Mouse (Mus musculus) CD8-positive naive resting alpha-beta T cell, adult 2 months (primary cell): ENCODE results near the gene Fam198b.
"Not testable (repeated sequence)": the region's sequence is repeated elsewhere in the genome, so short reads cannot be mapped to it uniquely, and the experiment has no call there.

Source experiments
- DNase-seq, 2 experiments: peaks; one replicate each; pipeline ENCODE4 v3.0.0; 2022; ENCODE audit warnings: low read depth in 2 of 2, low spot score in 2 of 2

The Fam198b gene

GRCm38 (mm10) chr3:79918761-79919160 is 34.4 kb downstream of the Fam198b start:
- no peak for DNase-seq

DNA sequence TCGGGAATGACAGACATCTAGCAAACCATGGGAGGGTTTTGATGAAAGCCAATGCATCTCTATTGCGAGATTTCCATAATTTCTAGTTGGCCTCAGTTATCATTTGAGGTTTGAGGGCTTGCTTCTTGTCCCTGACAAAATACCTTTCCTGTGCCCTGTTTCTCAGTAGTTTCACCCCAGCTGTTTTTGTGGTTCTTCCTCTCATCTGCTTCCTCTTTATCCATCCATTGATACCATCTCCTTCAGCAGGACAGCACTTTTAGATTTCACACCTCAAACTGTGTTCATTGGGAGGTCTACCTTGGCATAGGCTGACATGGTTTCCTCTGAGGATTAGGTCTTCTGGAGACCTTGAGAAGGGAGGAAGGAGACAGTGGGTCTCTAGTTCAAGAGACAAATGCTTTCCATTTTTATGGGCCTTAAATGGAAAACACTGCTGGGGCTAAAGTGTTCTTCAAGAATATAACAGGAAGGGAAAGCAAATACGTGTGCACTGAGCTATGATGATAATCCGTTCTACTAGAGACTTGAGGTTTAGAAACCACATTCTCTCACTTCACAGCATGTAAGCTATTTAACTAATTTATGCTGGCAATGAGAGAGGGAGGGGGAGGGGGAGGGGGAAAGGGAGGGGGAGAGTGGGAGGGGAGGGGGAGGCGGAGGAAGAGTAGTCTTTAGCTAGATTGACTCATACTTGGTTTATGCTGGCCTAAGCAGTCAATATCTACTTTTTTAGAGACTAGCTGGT is 41.8 kb downstream of the Fam198b start:
- DNase-seq = no peak

- no peak for DNase-seq
These were observed 42.7 kb downstream of the Fam198b start for GRCm38 (mm10) chr3:79927050-79927449.

DNA sequence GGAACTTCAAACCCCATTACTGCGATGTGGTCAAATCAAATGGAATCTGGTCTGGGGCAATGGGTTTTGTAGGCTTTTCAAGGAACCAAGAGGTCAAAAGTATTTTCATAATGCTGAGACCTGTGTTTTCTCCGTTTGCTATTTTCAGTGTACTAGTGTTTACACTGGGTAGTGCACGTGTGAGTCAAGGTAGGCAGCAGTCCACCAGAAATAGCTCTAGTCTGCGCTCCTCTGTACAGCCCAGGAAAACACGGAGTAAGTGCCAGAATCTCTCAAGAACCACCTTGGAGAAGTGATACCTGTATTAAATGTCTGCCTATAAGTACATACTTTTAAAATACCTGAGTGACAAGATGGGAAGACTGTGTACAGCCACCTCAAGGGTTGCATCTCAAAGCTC is 44.1 kb downstream of the Fam198b start:
- no peak for DNase-seq

GRCm38 (mm10) chr3:79930141-79930744 is 45.9 kb downstream of the Fam198b start:
- no peak for DNase-seq

- DNase-seq = no peak
These were observed 51.9 kb downstream of the Fam198b start for GRCm38 (mm10) chr3:79936213-79936612.

GRCm38 (mm10) chr3:79936730-79937447 is 52.6 kb downstream of the Fam198b start:
- no peak for DNase-seq

GRCm38 (mm10) chr3:79947736-79948135 is 63.4 kb downstream of the Fam198b start:
- no peak for DNase-seq

DNA sequence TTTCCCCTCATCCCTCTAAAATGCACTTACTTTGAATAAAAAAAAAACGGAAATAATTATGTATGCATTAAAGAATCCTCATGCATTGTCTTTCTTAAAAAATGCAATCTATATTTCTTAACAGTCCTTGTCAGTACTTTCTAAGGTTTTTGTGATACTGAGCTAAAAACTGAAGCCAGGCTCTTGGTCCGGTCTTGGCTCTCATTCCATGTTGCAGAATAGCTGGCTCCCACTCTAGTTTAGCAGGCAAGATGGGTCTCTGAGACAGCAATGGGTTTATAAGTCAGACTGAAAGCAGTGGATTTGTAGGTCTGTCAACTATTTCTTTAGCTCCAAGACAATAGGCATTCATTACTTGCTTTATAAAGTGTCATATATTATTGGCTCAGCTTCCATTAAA is 63.8 kb downstream of the Fam198b start:
- no peak for DNase-seq

DNA sequence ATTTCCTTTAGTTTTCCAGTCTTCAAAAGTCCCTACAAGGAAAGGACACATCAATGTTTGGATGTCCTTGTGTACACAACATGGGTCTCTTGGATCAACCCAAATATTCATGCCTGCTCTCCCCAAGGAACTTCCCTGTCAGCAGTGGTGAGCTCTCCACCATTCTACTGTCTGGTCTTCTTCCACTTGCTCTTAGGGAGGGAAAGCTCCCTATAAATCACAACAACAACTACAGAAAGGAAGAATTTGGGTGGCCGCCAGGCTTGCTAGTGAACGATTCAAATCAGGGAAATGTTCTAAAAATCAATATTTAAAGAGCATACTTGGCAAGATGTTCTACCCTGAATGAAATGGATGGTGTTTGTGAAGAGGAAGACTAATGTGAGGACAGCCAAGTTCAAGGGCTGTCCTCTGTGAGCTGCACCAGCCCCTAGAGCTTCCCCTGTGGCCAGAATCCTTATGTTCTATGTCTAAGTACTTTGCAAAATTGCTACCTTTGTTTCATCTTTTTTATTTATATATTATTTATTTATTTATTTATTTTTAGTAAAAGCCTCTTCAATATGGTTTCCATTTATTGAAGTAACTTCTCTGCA is 68.9 kb downstream of the Fam198b start:
- no peak for DNase-seq

DNA sequence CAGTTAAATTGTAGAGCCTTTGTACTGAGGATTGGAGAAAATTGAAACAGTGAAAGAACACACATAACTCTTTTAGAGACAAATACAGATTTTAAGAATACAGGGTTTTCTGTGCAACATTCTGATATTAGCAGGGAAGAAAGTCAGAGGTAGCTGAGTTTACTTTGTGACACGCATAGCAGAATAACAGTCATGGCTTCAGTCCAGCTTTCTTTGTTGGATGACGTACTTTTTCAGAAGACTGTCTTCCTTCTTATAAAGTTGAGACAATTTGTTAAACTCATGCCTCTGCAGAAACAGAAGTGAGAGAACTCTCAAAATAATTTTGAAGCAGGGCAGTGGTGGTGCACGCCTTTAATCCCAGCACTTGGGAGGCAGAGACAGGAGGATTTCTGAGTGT is 70.9 kb downstream of the Fam198b start:
- no peak for DNase-seq

DNA sequence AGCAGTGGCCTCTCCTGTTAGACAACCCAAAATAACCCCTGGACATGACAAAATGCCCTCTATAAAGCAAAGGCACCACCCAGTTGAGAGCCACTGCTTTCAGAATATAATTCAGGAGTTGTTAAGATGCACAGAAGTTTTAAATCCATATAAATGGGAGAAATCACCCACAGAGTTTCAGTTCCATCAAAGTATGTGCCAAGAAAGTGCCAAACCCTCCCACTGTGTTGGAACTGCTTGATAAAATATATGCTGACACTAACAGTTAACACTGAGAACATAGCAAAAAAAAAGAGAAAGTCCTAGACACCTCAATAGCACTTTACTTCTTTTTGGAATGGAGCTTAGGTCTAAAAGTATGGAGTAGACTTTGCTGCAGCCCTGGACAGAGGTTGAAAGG is 72.5 kb downstream of the Fam198b start:
- DNase-seq = no peak

- no peak for DNase-seq
These were observed 73.4 kb downstream of the Fam198b start for GRCm38 (mm10) chr3:79957752-79958151.

DNA sequence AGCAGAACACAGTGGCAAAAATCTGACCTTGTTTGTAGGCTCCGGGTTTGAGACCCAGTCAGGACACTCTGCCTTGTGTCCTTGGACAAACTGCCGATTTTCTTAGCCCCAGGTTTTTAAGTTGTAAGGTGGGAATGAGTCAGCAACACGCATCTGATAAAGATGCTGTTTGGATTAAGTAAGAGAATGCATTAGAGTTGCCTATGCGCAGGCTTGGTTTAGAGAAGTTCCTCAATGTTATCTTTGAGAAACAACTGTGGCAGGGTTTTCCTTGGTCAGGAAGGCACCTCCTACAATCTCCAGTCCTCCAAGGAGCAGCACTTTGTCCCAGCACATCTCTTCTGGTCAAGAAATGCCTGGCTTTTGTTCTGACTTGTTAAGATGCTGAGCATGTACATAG is 82.4 kb downstream of the Fam198b start:
- no peak for DNase-seq

DNA sequence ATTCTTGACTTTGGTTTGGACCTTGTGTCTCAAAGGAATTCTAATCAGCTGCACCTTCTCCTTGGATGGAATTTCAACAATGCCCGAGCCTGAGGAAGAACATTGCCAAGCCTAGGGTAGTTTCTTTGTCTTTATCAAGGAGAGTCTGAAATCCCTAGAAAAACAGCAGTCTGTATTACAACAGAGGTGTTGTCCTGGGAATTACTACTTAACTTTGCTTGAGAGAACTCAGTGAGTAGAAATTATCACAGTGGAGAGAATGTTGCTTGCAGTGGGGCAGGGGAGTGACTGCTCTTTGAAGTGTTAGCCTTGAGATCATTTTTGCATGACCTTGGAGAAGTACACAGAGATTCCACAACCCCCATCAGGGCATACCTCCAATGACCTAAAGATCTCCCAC is 83.0 kb downstream of the Fam198b start:
- no peak for DNase-seq

- no peak for DNase-seq
These were observed 84.1 kb downstream of the Fam198b start for GRCm38 (mm10) chr3:79968426-79968825.

DNA sequence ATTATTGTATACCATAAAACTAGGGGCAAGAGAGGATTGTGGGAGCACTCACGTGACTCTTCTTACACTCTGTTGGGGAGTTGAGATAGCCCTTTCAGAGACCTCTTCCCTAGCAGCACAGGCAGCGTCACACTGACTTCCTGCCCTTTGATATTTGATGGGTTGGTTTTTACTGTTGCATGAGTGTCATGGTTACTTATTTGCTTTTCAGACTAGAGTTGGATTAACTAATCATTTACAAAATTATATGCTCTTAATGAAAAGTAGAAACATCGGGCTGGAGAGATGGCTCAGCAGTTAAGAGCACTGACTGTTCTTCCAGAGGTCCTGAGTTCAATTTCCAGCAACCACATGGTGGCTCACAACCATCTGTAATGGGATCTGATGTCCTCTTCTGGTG is 85.2 kb downstream of the Fam198b start:
- DNase-seq = not testable (repeated sequence)

GRCm38 (mm10) chr3:79970070-79970469 is 85.7 kb downstream of the Fam198b start:
- no peak for DNase-seq

DNA sequence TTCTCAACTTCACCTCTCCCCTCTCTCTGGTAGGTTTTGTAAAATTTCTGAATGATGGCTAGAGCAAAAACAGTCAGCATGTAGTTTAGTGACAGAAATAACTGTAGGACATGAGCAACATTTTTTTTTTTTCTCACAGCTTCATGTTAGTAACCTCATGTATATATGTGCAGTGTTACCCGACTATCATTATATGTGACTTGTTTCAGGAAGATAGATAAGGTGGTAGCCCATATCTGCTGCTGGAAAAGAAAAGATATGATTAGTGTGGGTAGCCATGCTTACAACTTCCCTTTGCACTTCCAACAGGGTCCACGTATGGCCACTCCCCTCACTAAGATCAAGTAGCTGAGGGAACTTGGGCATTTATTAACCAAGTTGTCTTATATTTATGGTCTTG is 86.2 kb downstream of the Fam198b start:
- DNase-seq = no peak

DNA sequence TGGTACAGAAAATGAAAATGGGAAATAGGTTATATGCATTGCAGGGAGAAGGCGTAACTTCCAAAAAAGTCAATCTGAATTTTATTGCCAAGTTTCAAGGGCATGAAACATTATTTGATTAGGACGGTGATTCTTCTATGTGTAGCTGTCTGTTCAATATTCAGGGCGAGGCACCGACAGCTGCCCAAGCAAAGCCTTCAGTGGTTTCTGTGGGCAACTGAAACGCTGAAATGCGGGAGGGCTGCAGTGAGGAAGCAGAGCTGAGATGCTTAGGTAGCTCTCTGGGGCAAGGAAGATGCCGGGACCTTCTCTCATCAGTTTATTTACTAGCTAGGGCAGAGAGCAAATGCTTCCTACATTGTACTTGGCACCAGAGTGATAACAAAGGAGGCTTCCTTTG is 87.2 kb downstream of the Fam198b start:
- DNase-seq = no peak

DNA sequence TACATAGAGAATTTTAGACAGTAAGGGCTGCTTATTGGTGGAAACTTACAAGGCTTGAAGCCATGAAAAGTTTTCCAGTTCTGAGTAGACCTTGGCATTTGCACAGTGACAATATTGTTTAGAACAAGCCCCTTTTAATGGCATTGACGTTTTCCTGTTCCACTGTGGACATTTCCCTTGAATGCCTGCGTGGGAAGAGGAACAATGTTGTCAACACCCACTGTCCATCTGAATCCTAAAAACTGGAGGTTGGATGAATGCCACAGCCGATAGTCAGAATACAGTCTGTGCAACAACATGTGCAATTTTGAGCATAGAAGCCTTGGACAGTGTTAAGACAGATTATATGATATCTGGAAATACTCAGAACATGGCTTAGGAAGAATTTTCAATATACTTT is 92.5 kb downstream of the Fam198b start:
- DNase-seq = no peak
